Mouse (Mus musculus): ENCODE results near the gene Kxd1.

DNA sequence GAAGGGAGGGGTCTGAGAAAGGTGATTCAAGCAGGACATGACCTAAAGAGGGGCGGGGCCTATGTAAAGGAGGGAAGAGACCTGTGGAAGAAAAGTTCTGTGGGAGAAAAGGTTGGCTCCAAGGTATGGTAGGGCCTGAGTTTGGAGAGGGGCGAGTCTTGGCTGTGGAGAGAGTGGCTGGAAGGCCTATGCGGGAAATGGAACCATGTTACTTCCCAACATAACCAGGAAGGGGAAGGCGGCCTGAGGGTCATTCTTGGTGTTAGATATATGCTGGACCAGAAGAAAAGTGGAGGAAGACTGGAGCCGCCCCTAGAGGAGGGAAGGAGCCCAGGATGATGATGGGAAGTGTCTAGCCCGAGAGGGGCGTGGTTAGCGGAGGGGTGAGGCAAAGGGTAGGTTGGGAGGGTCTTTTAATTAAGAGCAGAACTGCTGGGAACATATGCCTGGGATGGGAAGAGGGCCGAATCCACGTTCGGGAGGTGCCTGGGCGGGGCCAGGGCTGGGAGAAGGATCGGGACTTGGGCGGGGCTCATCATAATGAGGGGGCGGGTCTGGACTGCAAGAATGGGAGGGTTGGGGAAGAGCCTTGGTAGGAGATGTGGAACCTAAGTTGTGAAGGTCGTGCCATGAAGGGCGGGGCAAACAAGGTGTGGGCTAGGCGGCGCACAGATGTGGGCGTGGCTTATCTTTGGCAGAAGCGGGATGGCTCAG lies 50.3 kb downstream of the Kxd1 start:
- TF ChIP-seq CTCF (IDR thresholded peaks at IDR 0.05; ENCODE audit: low read depth, low read length), result no peak
- no peak for TF ChIP-seq POLR2A (IDR thresholded peaks at IDR 0.05; ENCODE audit: borderline replicate concordance, low read depth, low read length)
